Mouse (Mus musculus) erythroblast, embryonic 14.5 days (primary cell): Measurements from ENCODE around the gene Aox3. TPM values are rescaled to one million over a fixed set of nuclear protein-coding genes. Genes with fewer than 3 reads are reported as not detected.

Experiments
- H3K27me3 ChIP-seq: 2 replicates; pipeline ENCODE4 v1.6.1; 2012; ENCODE audit warnings: inconsistent platforms; ENCODE audit not compliant: control insufficient read depth
- H3K36me3 ChIP-seq: 2 replicates; pipeline ENCODE4 v1.6.1; 2012; ENCODE audit warnings: mild to moderate bottlenecking, inconsistent platforms; ENCODE audit not compliant: control insufficient read depth
- H3K4me1 ChIP-seq: 2 replicates; pipeline ENCODE4 v1.6.1; 2012; ENCODE audit warnings: inconsistent platforms; ENCODE audit not compliant: control insufficient read depth
- H3K4me3 ChIP-seq: replicated peaks from 2 replicates; pipeline ENCODE3; 2012; ENCODE audit warnings: moderate library complexity, mild to moderate bottlenecking, inconsistent platforms
- H3K9me3 ChIP-seq: 2 replicates; pipeline ENCODE4 v1.6.1; 2012; ENCODE audit warnings: low read length, inconsistent platforms, mixed read lengths; ENCODE audit not compliant: control insufficient read depth
- GATA1 ChIP-seq: IDR thresholded peaks from 2 replicates; pipeline ENCODE4 v1.6.1; 2012; ENCODE audit warnings: low read length, inconsistent platforms, mixed read lengths
- TAL1 ChIP-seq: IDR thresholded peaks from 3 replicates; pipeline ENCODE4 v1.6.1; 2012; ENCODE audit warnings: low read length, inconsistent platforms, mixed read lengths
- polyA plus RNA-seq: library from polyadenylated mRNA; stranded (reverse); fragments of >175 nt; gene quantifications from 2 replicates; pipeline ENCODE4 v1.2.3, GENCODE M21; 2012

Gene Aox3
- polyA plus RNA-seq, 1 experiment: not detected

- TF ChIP-seq GATA1: no peak
- no peak for TF ChIP-seq TAL1
- H3K36me3 ChIP-seq: no peaks in the 10 kb centered on the region
- no peaks in the 10 kb centered on the region for H3K4me1 ChIP-seq
- H3K4me3 ChIP-seq: no peak overlapping the region
- no peaks in the 10 kb centered on the region for H3K27me3 ChIP-seq
- H3K9me3 ChIP-seq: no peaks in the 10 kb centered on the region
These were observed 35.0 kb upstream of the Aox3 start for GRCm38 (mm10) chr1:58077882-58078281.

- no peaks in the 10 kb centered on the region for H3K36me3 ChIP-seq
- TF ChIP-seq TAL1: no peak
- TF ChIP-seq GATA1: no peak
- H3K4me3 ChIP-seq: no peak overlapping the region
- no peaks in the 10 kb centered on the region for H3K9me3 ChIP-seq
- no peaks in the 10 kb centered on the region for H3K4me1 ChIP-seq
- H3K27me3 ChIP-seq: no peaks in the 10 kb centered on the region
These were observed 34.5 kb upstream of the Aox3 start for GRCm38 (mm10) chr1:58078390-58078789.

- Histone ChIP-seq H3K4me3 (no peak overlapping the region), H3K27me3 (no peaks in the 10 kb centered on the region), H3K36me3 (no peaks in the 10 kb centered on the region), H3K9me3 (no peaks in the 10 kb centered on the region), H3K4me1 (no peaks in the 10 kb centered on the region)
- TF ChIP-seq TAL1: no peak
- TF ChIP-seq GATA1: no peak
These were observed 33.2 kb upstream of the Aox3 start for GRCm38 (mm10) chr1:58079689-58080088.

GRCm38 (mm10) chr1:58080446-58080845, 32.5 kb upstream of the Aox3 start:
- Histone ChIP-seq H3K36me3 (no peaks in the 10 kb centered on the region), H3K4me3 (no peak overlapping the region), H3K27me3 (no peaks in the 10 kb centered on the region), H3K4me1 (no peaks in the 10 kb centered on the region), H3K9me3 (no peaks in the 10 kb centered on the region)
- no peak for TF ChIP-seq TAL1
- no peak for TF ChIP-seq GATA1

GRCm38 (mm10) chr1:58081356-58081755, 31.6 kb upstream of the Aox3 start:
- TF ChIP-seq GATA1 (no peak), TAL1 (no peak)
- no peaks in the 10 kb centered on the region for H3K27me3 ChIP-seq
- H3K9me3 ChIP-seq: no peaks in the 10 kb centered on the region
- no peaks in the 10 kb centered on the region for H3K4me1 ChIP-seq
- H3K36me3 ChIP-seq: no peaks in the 10 kb centered on the region
- H3K4me3 ChIP-seq: no peak overlapping the region

GRCm38 (mm10) chr1:58089316-58089715, 23.6 kb upstream of the Aox3 start:
- TF ChIP-seq GATA1 (no peak), TAL1 (no peak)
- Histone ChIP-seq H3K9me3 (no peaks in the 10 kb centered on the region), H3K36me3 (no peaks in the 10 kb centered on the region), H3K4me3 (no peak overlapping the region), H3K27me3 (no peaks in the 10 kb centered on the region), H3K4me1 (no peaks in the 10 kb centered on the region)

- Histone ChIP-seq H3K27me3 (no peaks in the 10 kb centered on the region), H3K9me3 (no peaks in the 10 kb centered on the region), H3K4me1 (no peaks in the 10 kb centered on the region), H3K4me3 (no peak overlapping the region), H3K36me3 (no peaks in the 10 kb centered on the region)
- TF ChIP-seq TAL1: no peak
- no peak for TF ChIP-seq GATA1
These were observed 22.7 kb upstream of the Aox3 start for GRCm38 (mm10) chr1:58090191-58090590.

GRCm38 (mm10) chr1:58091213-58091612, 21.7 kb upstream of the Aox3 start:
- Histone ChIP-seq H3K4me1 (no peaks in the 10 kb centered on the region), H3K9me3 (no peaks in the 10 kb centered on the region), H3K27me3 (no peaks in the 10 kb centered on the region), H3K36me3 (no peaks in the 10 kb centered on the region), H3K4me3 (no peak overlapping the region)
- TF ChIP-seq TAL1: no peak
- TF ChIP-seq GATA1: no peak

GRCm38 (mm10) chr1:58091992-58092560, 20.9 kb upstream of the Aox3 start:
- no peaks in the 10 kb centered on the region for H3K9me3 ChIP-seq

GRCm38 (mm10) chr1:58097338-58097737, 15.6 kb upstream of the Aox3 start:
- H3K9me3 ChIP-seq: no peaks in the 10 kb centered on the region
- H3K27me3 ChIP-seq: no peaks in the 10 kb centered on the region

More at GRCm38 (mm10) chr1:58091992-58092560, 20.9 kb upstream of the Aox3 start:
- TF ChIP-seq GATA1: no peak
- TF ChIP-seq TAL1: no peak
- H3K36me3 ChIP-seq: no peaks in the 10 kb centered on the region
- H3K4me1 ChIP-seq: no peaks in the 10 kb centered on the region
- no peak overlapping the region for H3K4me3 ChIP-seq
- no peaks in the 10 kb centered on the region for H3K27me3 ChIP-seq

More at GRCm38 (mm10) chr1:58097338-58097737, 15.6 kb upstream of the Aox3 start:
- no peaks in the 10 kb centered on the region for H3K36me3 ChIP-seq
- TF ChIP-seq TAL1: no peak
- no peak for TF ChIP-seq GATA1
- H3K4me3 ChIP-seq: no peak overlapping the region
- H3K4me1 ChIP-seq: no peaks in the 10 kb centered on the region
